Mouse (Mus musculus) cerebellum, adult 11-12 months (tissue): ENCODE data around the gene Sh3rf1.
A peak's percentile ranks its signal among the peaks of the same experiment; 100 is the strongest.

Experiments
- DNase-seq: peaks from one replicate; pipeline ENCODE4 v3.0.0; 2022

The Sh3rf1 gene

GRCm38 (mm10) chr8:61223729-61224379, at the start of gene Sh3rf1:
Sh3rf1 (plus strand) TSS chr8:61223872.
- peak; percentile 5 for DNase-seq

GRCm38 (mm10) chr8:61173921-61174492, 49.7 kb upstream of the Sh3rf1 start:
- DNase-seq: no peak

GRCm38 (mm10) chr8:61175876-61176275, 47.8 kb upstream of the Sh3rf1 start:
- no peak for DNase-seq

GRCm38 (mm10) chr8:61177680-61178593, 45.7 kb upstream of the Sh3rf1 start:
- DNase-seq: no peak

GRCm38 (mm10) chr8:61178594-61179140, 45.0 kb upstream of the Sh3rf1 start:
- no peak for DNase-seq

- DNase-seq: no peak
Measured at GRCm38 (mm10) chr8:61181592-61181991, 42.1 kb upstream of the Sh3rf1 start.

- peak; percentile 17 for DNase-seq
Measured at GRCm38 (mm10) chr8:61182020-61182419, 41.7 kb upstream of the Sh3rf1 start.

GRCm38 (mm10) chr8:61185274-61186198, 38.1 kb upstream of the Sh3rf1 start:
- DNase-seq: no peak

GRCm38 (mm10) chr8:61194306-61194925, 29.3 kb upstream of the Sh3rf1 start:
- DNase-seq: no peak

- no peak for DNase-seq
Measured at GRCm38 (mm10) chr8:61200254-61200887, 23.3 kb upstream of the Sh3rf1 start.

GRCm38 (mm10) chr8:61203035-61203826, 20.4 kb upstream of the Sh3rf1 start:
- no peak for DNase-seq

GRCm38 (mm10) chr8:61206876-61207275, 16.8 kb upstream of the Sh3rf1 start:
- DNase-seq: no peak

- DNase-seq: no peak
Measured at GRCm38 (mm10) chr8:61207636-61208035, 16.0 kb upstream of the Sh3rf1 start.

- DNase-seq: no peak
Measured at GRCm38 (mm10) chr8:61208719-61209118, 15.0 kb upstream of the Sh3rf1 start.

GRCm38 (mm10) chr8:61210836-61211235, 12.8 kb upstream of the Sh3rf1 start:
- DNase-seq: no peak

- no peak for DNase-seq
Measured at GRCm38 (mm10) chr8:61215081-61215819, 8.4 kb upstream of the Sh3rf1 start.

- no peak for DNase-seq
Measured at GRCm38 (mm10) chr8:61217017-61217416, 6.7 kb upstream of the Sh3rf1 start.

GRCm38 (mm10) chr8:61217426-61217825, 6.2 kb upstream of the Sh3rf1 start:
- no peak for DNase-seq

- no peak for DNase-seq
Measured at GRCm38 (mm10) chr8:61218439-61218838, 5.2 kb upstream of the Sh3rf1 start.

- no peak for DNase-seq
Measured at GRCm38 (mm10) chr8:61223283-61223682, 389 bp upstream of the Sh3rf1 start.
